11 mouse cellular contexts compared by ENCODE assay signal in the genomic region with DNA sequence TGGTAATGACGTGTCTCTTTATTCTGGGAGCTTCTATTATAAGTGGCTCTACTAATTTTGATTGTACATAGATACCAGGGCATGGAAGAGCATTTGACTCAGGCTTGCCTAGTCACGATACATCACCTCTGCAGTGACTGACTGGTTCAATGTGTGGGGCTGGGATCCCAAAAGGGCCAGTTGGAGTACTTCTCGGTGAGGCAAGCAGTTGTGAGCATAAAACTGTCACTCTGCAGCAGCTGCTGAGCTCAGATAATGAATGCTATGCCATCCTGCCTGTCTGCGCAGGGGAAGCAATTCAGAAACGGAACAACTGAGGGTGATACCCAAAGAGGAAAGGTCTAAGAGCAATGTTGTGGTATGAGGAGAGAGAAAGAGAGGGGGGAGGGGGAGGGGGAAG. TPM values are rescaled to one million over a fixed set of nuclear protein-coding genes. Genes with fewer than 3 reads are reported as not detected.
DNase-seq lines count a peak whose midpoint lies in the region; ATAC-seq and TF ChIP-seq lines count a peak whose summit lies in the region.
"Had no signal": no experiment of that assay in that cellular context is flagged by ENCODE, and none has a peak within 500 bp of the region (broad histone marks: within the 10 kb centered on the region; RNA-seq: fewer than 3 reads in every experiment).

No protein-coding gene starts in this region.

- no peak overlapping the region for H3K9ac ChIP-seq in lung, embryonic 14.5 days
- peak overlapping the region; percentile 67 for H3K9ac ChIP-seq in liver, embryonic 15.5 days
- no peak overlapping the region for H3K9ac ChIP-seq in stomach, embryonic 16.5 days (ENCODE audit: low read length)
- H3K9ac ChIP-seq: embryonic facial prominence, embryonic 15.5 days; midbrain, embryonic 12.5 days had no signal

- peak; percentile 42 to 81 for DNase-seq in adrenal gland, adult (ENCODE audit: inconsistent age in 2 of 2, low spot score in 1 of 2)
- DNase-seq in adrenal gland, postnatal 25 days: no peak
- DNase-seq in lung, embryonic 14.5 days: peak; percentile 18
- DNase-seq in lung, adult 2 months: no peak
- DNase-seq in frontal cortex, postnatal 14 days (ENCODE audit: low spot score in 2 of 2): no peak
- no peak for DNase-seq in right cerebral cortex, postnatal 25 days
- DNase-seq: layer of hippocampus, adult 9-11 months had no signal

- no peak overlapping the region for H3K4me2 ChIP-seq in lung, embryonic 14.5 days
- H3K4me2 ChIP-seq in liver, embryonic 15.5 days: peak overlapping the region; percentile 71
- H3K4me2 ChIP-seq in stomach, embryonic 16.5 days (ENCODE audit: low read depth, low read length): no peak overlapping the region
- H3K4me2 ChIP-seq: embryonic facial prominence, embryonic 15.5 days; midbrain, embryonic 12.5 days had no signal

- H3K4me1 ChIP-seq in lung, embryonic 14.5 days (ENCODE audit: insufficient read depth): no peaks in the 10 kb centered on the region
- H3K4me1 ChIP-seq in lung, adult 2 months (ENCODE audit: control insufficient read depth, insufficient read depth, low read length): no peaks in the 10 kb centered on the region
- H3K4me1 ChIP-seq in liver, embryonic 15.5 days (replicated peaks): peaks cover 97% of the 10 kb centered on the region
- peaks cover 11% of the 10 kb centered on the region; the same call in 1 of the 2 replicates for H3K4me1 ChIP-seq in stomach, embryonic 16.5 days (ENCODE audit: control insufficient read depth, insufficient read depth, low read length)
- H3K4me1 ChIP-seq: embryonic facial prominence, embryonic 15.5 days had no signal

- no peak for ATAC-seq in lung, embryonic 14.5 days (ENCODE audit: insufficient read depth)
- peak; percentile 95 for ATAC-seq in liver, embryonic 15.5 days (ENCODE audit: insufficient read depth)
- ATAC-seq in stomach, embryonic 16.5 days (ENCODE audit: insufficient read depth, low FRiP score): peak; percentile 33; the same call in 1 of the 2 replicates

- TF ChIP-seq CTCF in lung, embryonic 14.5 days (IDR thresholded peaks at IDR 0.05; ENCODE audit: low read depth): no peak
- no peak for TF ChIP-seq CTCF in lung, adult 2 months (IDR thresholded peaks at IDR 0.05; ENCODE audit: insufficient read depth, low read length)

- H3K9me3 ChIP-seq in lung, embryonic 14.5 days (ENCODE audit: low read depth, low read length): no peaks in the 10 kb centered on the region
- no peaks in the 10 kb centered on the region for H3K9me3 ChIP-seq in liver, embryonic 15.5 days (replicated peaks)
- no peaks in the 10 kb centered on the region for H3K9me3 ChIP-seq in stomach, embryonic 16.5 days (replicated peaks; ENCODE audit: control insufficient read depth, low read length)
- H3K9me3 ChIP-seq: embryonic facial prominence, embryonic 15.5 days; midbrain, embryonic 12.5 days had no signal

- H3K4me3 ChIP-seq in lung, embryonic 14.5 days (ENCODE audit: low read depth, low read length): no peak overlapping the region
- no peak overlapping the region for H3K4me3 ChIP-seq in lung, adult 2 months (replicated peaks; ENCODE audit: extremely low read depth, low read depth, low read length)
- H3K4me3 ChIP-seq in liver, embryonic 15.5 days (replicated peaks): peak overlapping the region; percentile 54
- H3K4me3 ChIP-seq in stomach, embryonic 16.5 days (replicated peaks; ENCODE audit: low read length): no peak overlapping the region
- H3K4me3 ChIP-seq: embryonic facial prominence, embryonic 15.5 days; midbrain, embryonic 12.5 days had no signal

- no peaks in the 10 kb centered on the region for H3K36me3 ChIP-seq in lung, embryonic 14.5 days (ENCODE audit: insufficient read depth)
- H3K36me3 ChIP-seq in liver, embryonic 15.5 days (replicated peaks): peaks cover 75% of the 10 kb centered on the region
- H3K36me3 ChIP-seq in stomach, embryonic 16.5 days (ENCODE audit: control insufficient read depth, insufficient read depth, low read length): no peaks in the 10 kb centered on the region
- H3K36me3 ChIP-seq: embryonic facial prominence, embryonic 15.5 days; midbrain, embryonic 12.5 days had no signal

- H3K27me3 ChIP-seq in lung, embryonic 14.5 days (ENCODE audit: insufficient read depth, low read length): no peaks in the 10 kb centered on the region
- H3K27me3 ChIP-seq in liver, embryonic 15.5 days: no peaks in the 10 kb centered on the region
- no peaks in the 10 kb centered on the region for H3K27me3 ChIP-seq in stomach, embryonic 16.5 days (ENCODE audit: control insufficient read depth, insufficient read depth, low read length)
- H3K27me3 ChIP-seq: embryonic facial prominence, embryonic 15.5 days; midbrain, embryonic 12.5 days had no signal

- H3K27ac ChIP-seq in lung, embryonic 14.5 days (ENCODE audit: low read depth): no peak overlapping the region
- H3K27ac ChIP-seq in liver, embryonic 15.5 days (replicated peaks): peak overlapping the region; percentile 96
- H3K27ac ChIP-seq in stomach, embryonic 16.5 days (ENCODE audit: low read length): no peak overlapping the region
- H3K27ac ChIP-seq: midbrain, embryonic 12.5 days had no signal

- 40% methylated on average over 5 of the region's 5 CpGs for WGBS in lung, embryonic 14.5 days
- 32% methylated on average over 5 of the region's 5 CpGs for WGBS in lung, adult 2 months
- 8% methylated on average over 5 of the region's 5 CpGs for WGBS in liver, embryonic 15.5 days (ENCODE audit: insufficient replicate concordance)
- 47% methylated on average over 5 of the region's 5 CpGs for WGBS in stomach, embryonic 16.5 days

- no peak for TF ChIP-seq POLR2A in lung, adult 2 months (IDR thresholded peaks at IDR 0.05; ENCODE audit: borderline replicate concordance, extremely low read depth, low read depth, low read length)

RNA-seq across cellular contexts. Expression of a gene that starts 49.8 kb away (rescaled TPM):
- 295 and 386 TPM in 2 replicates for total RNA-seq in adrenal gland, postnatal 25 days (2021)
- 31.6 and 31.9 TPM in 2 replicates for polyA plus RNA-seq in lung, embryonic 14.5 days (2014; fragmentation: Nextera tagmentation; extraction: Ambion mirVana)
- 10.9 and 12.2 TPM in 2 replicates for polyA plus RNA-seq in lung, adult 2 months (2012; rRNA removed)
- 66.8 and 70.4 TPM in 2 replicates for polyA plus RNA-seq in liver, embryonic 15.5 days (2015; fragmentation: Nextera tagmentation; extraction: Ambion mirVana)
- polyA plus RNA-seq in stomach, embryonic 16.5 days (2015; fragmentation: Nextera tagmentation; extraction: Ambion mirVana): 19.5 and 22.6 TPM in 2 replicates

Comparison
In these comparisons a context has a peak if more than half of its experiments do, and no peak if none do; other contexts are left out.
1. DNase-seq: peak in adrenal gland, adult (2 of 2) and lung, embryonic 14.5 days (single experiment); none in adrenal gland, postnatal 25 days (single experiment), lung, adult 2 months (single experiment), frontal cortex, postnatal 14 days (0 of 2) and right cerebral cortex, postnatal 25 days (single experiment).